In genomic region chr1:128513911-128514310, GRCm38 (mm10) we compare ENCODE assay signal across 16 mouse cellular contexts.
"Had no signal": no experiment of that assay in that cellular context is flagged by ENCODE, and none has a peak within 500 bp of the region (broad histone marks: within the 10 kb centered on the region; RNA-seq: fewer than 3 reads in every experiment).

No protein-coding gene starts in this region.

- H3K4me3 ChIP-seq: neural tube, embryonic 12.5 days; neural tube, embryonic 13.5 days; neural tube, embryonic 15.5 days; stomach, embryonic 15.5 days had no signal

- H3K9me3 ChIP-seq: neural tube, embryonic 12.5 days; neural tube, embryonic 13.5 days; neural tube, embryonic 15.5 days; stomach, embryonic 15.5 days had no signal

- H3K27me3 ChIP-seq: neural tube, embryonic 12.5 days; neural tube, embryonic 13.5 days; neural tube, embryonic 15.5 days; stomach, embryonic 15.5 days had no signal

- H3K36me3 ChIP-seq: neural tube, embryonic 12.5 days; neural tube, embryonic 13.5 days; neural tube, embryonic 15.5 days; stomach, embryonic 15.5 days had no signal

- DNase-seq: retina, postnatal 1 day; right cerebral cortex, adult 18-20 months; right cerebral cortex, postnatal 14 days; right cerebral cortex, postnatal 25 days; spleen, adult 18-20 months; thymus, adult 18-20 months; thymus, adult 2 months; thymus, postnatal 14 days; thymus, postnatal 25 days; thymus, postnatal 36 days; thymus, postnatal 4 days had no signal

- H3K4me2 ChIP-seq: neural tube, embryonic 12.5 days; neural tube, embryonic 13.5 days; neural tube, embryonic 15.5 days; stomach, embryonic 15.5 days had no signal

- H3K9ac ChIP-seq: neural tube, embryonic 12.5 days; neural tube, embryonic 13.5 days; neural tube, embryonic 15.5 days; stomach, embryonic 15.5 days had no signal

- H3K4me1 ChIP-seq: neural tube, embryonic 12.5 days; neural tube, embryonic 13.5 days; neural tube, embryonic 15.5 days; stomach, embryonic 15.5 days had no signal

- H3K27ac ChIP-seq: neural tube, embryonic 12.5 days; neural tube, embryonic 13.5 days; neural tube, embryonic 15.5 days; stomach, embryonic 15.5 days; stomach, postnatal 0 days had no signal
